25 mouse cellular contexts compared by ENCODE assay signal in genomic region chr3:36524466-36524865, GRCm38 (mm10). TPM values are rescaled to one million over a fixed set of nuclear protein-coding genes. Genes with fewer than 3 reads are reported as not detected.
"Had no signal": no experiment of that assay in that cellular context is flagged by ENCODE, and none has a peak within 500 bp of the region (broad histone marks: within the 10 kb centered on the region; RNA-seq: fewer than 3 reads in every experiment).

No protein-coding gene starts in this region.

- DNase-seq: kidney, adult 2 months; kidney, postnatal 25 days; layer of hippocampus, adult 9-11 months; left cerebral cortex, postnatal 4 days; liver, postnatal 0 days; lung, embryonic 14.5 days; right cerebral cortex, postnatal 25 days; thymus, postnatal 25 days had no signal

- H3K4me3 ChIP-seq: layer of hippocampus, adult 2 months; limb, embryonic 12.5 days; limb, embryonic 15.5 days; midbrain, embryonic 12.5 days; midbrain, embryonic 15.5 days; neural tube, embryonic 12.5 days; neural tube, embryonic 15.5 days had no signal

- ATAC-seq: liver, postnatal 0 days; lung, postnatal 0 days; midbrain, embryonic 15.5 days had no signal

- H3K27ac ChIP-seq: kidney, postnatal 0 days; layer of hippocampus, adult 2 months; limb, embryonic 12.5 days; limb, embryonic 15.5 days; liver, embryonic 14.5 days; macrophage; midbrain, embryonic 12.5 days; midbrain, embryonic 15.5 days; neural tube, embryonic 12.5 days; neural tube, embryonic 15.5 days; stomach, postnatal 0 days had no signal

RNA-seq across cellular contexts. Expression of gene Gm11549, which starts 2.9 kb away (rescaled TPM):
- total RNA-seq: megakaryocyte, adult 5-6 weeks had no signal
- polyA plus RNA-seq: kidney, adult 2 months; kidney, embryonic 14.5 days; kidney, postnatal 0 days; liver, embryonic 11.5 days; liver, postnatal 0 days; lung, postnatal 0 days; macrophage had no signal

RNA-seq across cellular contexts. Expression of gene 1810062G17Rik, which starts 48.7 kb away (rescaled TPM):
- total RNA-seq: layer of hippocampus, adult 2 months; layer of hippocampus, postnatal 25 days; left cerebral cortex, adult 18-20 months; left cerebral cortex, postnatal 4 days had no signal
- polyA plus RNA-seq: macrophage; midbrain, embryonic 12.5 days had no signal
